Mouse (Mus musculus): ENCODE results near the gene Grm3.

Gene Grm3

GRCm38 (mm10) chr5:9724956-9725600, at the start of gene Grm3:
Gene Grm3, minus strand, starts transcription at chr5:9725170.
- DNase-seq (ENCODE audit: low spot score) = peak; percentile 43

- no peak for DNase-seq (ENCODE audit: low spot score)
Observed at GRCm38 (mm10) chr5:9755751-9756150, 30.8 kb upstream of the Grm3 start.

- no peak for DNase-seq (ENCODE audit: low spot score)
Observed at GRCm38 (mm10) chr5:9748184-9748583, 23.2 kb upstream of the Grm3 start.

GRCm38 (mm10) chr5:9744120-9744519, 19.1 kb upstream of the Grm3 start:
- DNase-seq (ENCODE audit: low spot score) = no peak

GRCm38 (mm10) chr5:9725601-9726268, 765 bp upstream of the Grm3 start:
- peak; percentile 82 for DNase-seq (ENCODE audit: low spot score)

- DNase-seq (ENCODE audit: low spot score) = no peak
Observed at GRCm38 (mm10) chr5:9724287-9724955, 549 bp downstream of the Grm3 start.

GRCm38 (mm10) chr5:9721136-9721535, 3.8 kb downstream of the Grm3 start:
- DNase-seq (ENCODE audit: low spot score) = no peak

GRCm38 (mm10) chr5:9716295-9716694, 8.7 kb downstream of the Grm3 start:
- DNase-seq (ENCODE audit: low spot score) = no peak

GRCm38 (mm10) chr5:9707096-9707495, 17.9 kb downstream of the Grm3 start:
- no peak for DNase-seq (ENCODE audit: low spot score)

GRCm38 (mm10) chr5:9703385-9704009, 21.5 kb downstream of the Grm3 start:
- DNase-seq (ENCODE audit: low spot score) = peak; percentile 28

GRCm38 (mm10) chr5:9702656-9703384, 22.1 kb downstream of the Grm3 start:
- DNase-seq (ENCODE audit: low spot score) = peak; percentile 23

- DNase-seq (ENCODE audit: low spot score) = no peak
Observed at GRCm38 (mm10) chr5:9692333-9692732, 32.6 kb downstream of the Grm3 start.

- no peak for DNase-seq (ENCODE audit: low spot score)
Observed at GRCm38 (mm10) chr5:9690599-9691242, 34.2 kb downstream of the Grm3 start.

- DNase-seq (ENCODE audit: low spot score) = no peak
Observed at GRCm38 (mm10) chr5:9690192-9690591, 34.8 kb downstream of the Grm3 start.

- no peak for DNase-seq (ENCODE audit: low spot score)
Observed at GRCm38 (mm10) chr5:9683204-9683603, 41.8 kb downstream of the Grm3 start.

GRCm38 (mm10) chr5:9669002-9669401, 56.0 kb downstream of the Grm3 start:
- DNase-seq (ENCODE audit: low spot score) = no peak

- DNase-seq (ENCODE audit: low spot score) = no peak
Observed at GRCm38 (mm10) chr5:9663416-9663815, 61.6 kb downstream of the Grm3 start.

- DNase-seq (ENCODE audit: low spot score) = peak; percentile 5
Observed at GRCm38 (mm10) chr5:9661870-9662589, 62.9 kb downstream of the Grm3 start.

GRCm38 (mm10) chr5:9638612-9639011, 86.4 kb downstream of the Grm3 start:
- DNase-seq (ENCODE audit: low spot score) = no peak

GRCm38 (mm10) chr5:9627220-9627619, 97.8 kb downstream of the Grm3 start:
- no peak for DNase-seq (ENCODE audit: low spot score)

GRCm38 (mm10) chr5:9624396-9624795, 100.6 kb downstream of the Grm3 start:
- no peak for DNase-seq (ENCODE audit: low spot score)
